1 mouse cellular context compared by ENCODE assay signal in genomic region chr17:35094475-35095365, GRCm38 (mm10).
TF ChIP-seq lines count a peak whose summit lies in the region.

No protein-coding gene starts in this region.

TF ChIP-seq in CH12.LX, 34 proteins besides CTCF, POLR2A, EP300 and RAD21:
- no peak for TF ChIP-seq USF2 (conservative IDR thresholded peaks at IDR 0.05; ENCODE audit: low read depth, low read length)
- peak; percentile 20; the same call in 1 of the 2 replicates for TF ChIP-seq ZNF384 (IDR thresholded peaks at IDR 0.05; ENCODE audit: low read depth, low read length)
